Mouse (Mus musculus): Measurements from ENCODE around the gene Gpx8.

GRCm38 (mm10) chr13:112997369-112997768 lies 48.8 kb downstream of the Gpx8 start:
- TF ChIP-seq POLR2A (IDR thresholded peaks at IDR 0.05; ENCODE audit: insufficient read depth, low read depth, low read length): no peak
- no peak for TF ChIP-seq CTCF (IDR thresholded peaks at IDR 0.05; ENCODE audit: insufficient read depth, low read depth, low read length)

Data from olfactory bulb, adult 2 months (tissue).